Comparison of ENCODE assay signal across 20 mouse cellular contexts in the genomic region with DNA sequence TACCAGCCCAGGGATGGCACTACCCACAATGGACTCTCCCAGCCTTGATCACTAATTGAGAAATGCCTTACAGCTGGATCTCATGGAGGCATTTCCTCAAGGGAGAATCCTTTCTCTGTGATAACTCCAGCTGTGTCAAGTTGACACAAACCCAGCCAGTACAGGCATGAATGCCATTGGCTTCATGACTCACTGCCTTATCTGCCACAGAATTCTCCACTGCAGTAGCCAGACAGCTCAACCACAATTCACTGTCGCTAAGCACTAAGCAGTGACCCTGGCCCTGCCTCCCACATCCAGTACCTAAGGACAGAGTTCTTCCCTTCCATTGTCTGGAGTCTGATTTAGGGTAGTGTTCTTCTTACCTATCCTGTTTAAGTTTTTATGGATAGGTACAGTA.
DNase-seq lines count a peak whose midpoint lies in the region; ATAC-seq and TF ChIP-seq lines count a peak whose summit lies in the region.
"Had no signal": no experiment of that assay in that cellular context is flagged by ENCODE, and none has a peak within 500 bp of the region (broad histone marks: within the 10 kb centered on the region; RNA-seq: fewer than 3 reads in every experiment).

No protein-coding gene starts in this region.

- H3K4me3 ChIP-seq in heart, embryonic 12.5 days = no peak overlapping the region
- H3K4me3 ChIP-seq in heart, adult 2 months = no peak overlapping the region
- H3K4me3 ChIP-seq in C2C12 (ENCODE audit: insufficient read depth, poor library complexity, severe bottlenecking) = no peak overlapping the region
- H3K4me3 ChIP-seq: erythroblast, embryonic 14.5 days; gastrocnemius, adult 2 months; hindbrain, embryonic 10.5 days; limb, embryonic 13.5 days; midbrain, embryonic 15.5 days had no signal

- DNase-seq in heart, adult 2 months = no peak
- DNase-seq in 3134 (ENCODE audit: extremely low read depth, insufficient read length, low spot score) = peak; percentile 45
- DNase-seq in adrenal gland, postnatal 14 days = peak; percentile 68
- no peak for DNase-seq in kidney, adult 18-20 months
- no peak for DNase-seq in retina, postnatal 1 day
- DNase-seq: cerebellum, adult 11-12 months; gastrocnemius, adult 2 months; kidney, adult 8-10 months; kidney, postnatal 36 days; layer of hippocampus, adult 9-11 months; lung, adult 18-20 months; lung, postnatal 36 days had no signal

- TF ChIP-seq CTCF in heart, adult 2 months (IDR thresholded peaks at IDR 0.05) = no peak
- TF ChIP-seq CTCF in C2C12 (IDR thresholded peaks at IDR 0.05; ENCODE audit: control insufficient read depth, insufficient read depth, insufficient read length) = no peak

- 0 out of 2 replicates have a peak overlapping the region, but pooled peaks have one; percentile 1 for H3K27ac ChIP-seq in heart, embryonic 12.5 days (ENCODE audit: poor library complexity, severe bottlenecking)
- no peak overlapping the region for H3K27ac ChIP-seq in heart, adult 2 months
- H3K27ac ChIP-seq: gastrocnemius, adult 2 months; hindbrain, embryonic 10.5 days; limb, embryonic 13.5 days; midbrain, embryonic 15.5 days; stomach, postnatal 0 days had no signal

- H3K4me2 ChIP-seq in heart, embryonic 12.5 days = no peak overlapping the region
- H3K4me2 ChIP-seq: limb, embryonic 13.5 days; midbrain, embryonic 15.5 days had no signal

- H3K79me3 ChIP-seq in C2C12 (ENCODE audit: low read depth) = no peaks in the 10 kb centered on the region

- no peak overlapping the region for H3K9ac ChIP-seq in heart, embryonic 12.5 days
- no peak overlapping the region for H3K9ac ChIP-seq in heart, adult 2 months (ENCODE audit: low read depth, low read length)
- H3K9ac ChIP-seq: limb, embryonic 13.5 days; midbrain, embryonic 15.5 days had no signal

- H3K79me2 ChIP-seq in heart, adult 2 months (replicated peaks; ENCODE audit: control insufficient read depth, insufficient read depth, low read length) = no peaks in the 10 kb centered on the region
- no peaks in the 10 kb centered on the region for H3K79me2 ChIP-seq in C2C12 (ENCODE audit: control insufficient read depth, insufficient read depth)

- no peak for TF ChIP-seq POLR2A in heart, adult 2 months (IDR thresholded peaks at IDR 0.05; ENCODE audit: insufficient read depth, low read depth, low read length)

- H3K4me1 ChIP-seq in heart, embryonic 12.5 days (replicated peaks) = peaks cover 23% of the 10 kb centered on the region
- H3K4me1 ChIP-seq in heart, adult 2 months (ENCODE audit: control insufficient read depth, insufficient read depth, low read length) = peaks cover 4% of the 10 kb centered on the region
- H3K4me1 ChIP-seq: limb, embryonic 13.5 days; midbrain, embryonic 15.5 days had no signal

- no peak for TF ChIP-seq EP300 in heart, adult 2 months (IDR thresholded peaks at IDR 0.05; ENCODE audit: insufficient read depth, low read depth, low read length)

- H3K36me3 ChIP-seq in heart, embryonic 12.5 days = no peaks in the 10 kb centered on the region
- no peaks in the 10 kb centered on the region; the same call in 1 of the 2 replicates for H3K36me3 ChIP-seq in heart, adult 2 months (ENCODE audit: control insufficient read depth, insufficient read depth, low read length)
- no peaks in the 10 kb centered on the region for H3K36me3 ChIP-seq in C2C12 (ENCODE audit: control insufficient read depth, insufficient read depth)
- H3K36me3 ChIP-seq: hindbrain, embryonic 10.5 days; limb, embryonic 13.5 days; midbrain, embryonic 15.5 days had no signal

- intact Hi-C loops in heart, adult 2 months (cut with DNase I) = no loop called here

- no peak for ATAC-seq in heart, embryonic 12.5 days (ENCODE audit: insufficient number of reproducible peaks, low FRiP score)
- ATAC-seq: forebrain, embryonic 16.5 days; midbrain, embryonic 15.5 days had no signal

- no peaks in the 10 kb centered on the region for H3K27me3 ChIP-seq in heart, embryonic 12.5 days (replicated peaks)
- no peaks in the 10 kb centered on the region for H3K27me3 ChIP-seq in heart, adult 2 months (ENCODE audit: control insufficient read depth, insufficient read depth, low read length)
- no peaks in the 10 kb centered on the region for H3K27me3 ChIP-seq in C2C12 (ENCODE audit: control insufficient read depth, insufficient read depth, insufficient read length)
- H3K27me3 ChIP-seq: limb, embryonic 13.5 days; midbrain, embryonic 15.5 days had no signal

- WGBS in heart, embryonic 12.5 days = 0% methylated on average over 1 of the region's 1 CpGs
- 11% methylated on average over 1 of the region's 1 CpGs for WGBS in heart, adult 2 months

- no peaks in the 10 kb centered on the region for H3K9me3 ChIP-seq in heart, embryonic 12.5 days (replicated peaks)
- H3K9me3 ChIP-seq: hindbrain, embryonic 10.5 days; limb, embryonic 13.5 days; midbrain, embryonic 15.5 days had no signal

- no peak overlapping the region for H3ac ChIP-seq in C2C12 (ENCODE audit: control insufficient read depth, insufficient read length, low read depth)

TF ChIP-seq in C2C12, 6 proteins besides CTCF, POLR2A, EP300 and RAD21:
- TF ChIP-seq MYOD1 (IDR thresholded peaks at IDR 0.05; ENCODE audit: control insufficient read depth, insufficient read length, low read depth) (peak; percentile 56), USF1 (IDR thresholded peaks at IDR 0.05; ENCODE audit: low read depth) (no peak), MAX (IDR thresholded peaks at IDR 0.05) (no peak), FOSL1 (IDR thresholded peaks at IDR 0.05; ENCODE audit: insufficient read depth, low read length, poor library complexity, severe bottlenecking) (peak; percentile 32), CEBPB (IDR thresholded peaks at IDR 0.05; ENCODE audit: low read depth) (no peak), MYOG (IDR thresholded peaks at IDR 0.05; ENCODE audit: control insufficient read depth, extremely low read depth, insufficient read length) (no peak)

Comparison
In these comparisons a context has a peak if more than half of its experiments do, and no peak if none do; other contexts are left out.
1. DNase-seq: peak in 3134 (single experiment) and adrenal gland, postnatal 14 days (single experiment); none in heart, adult 2 months (0 of 2), kidney, adult 18-20 months (single experiment) and retina, postnatal 1 day (single experiment).